Mouse (Mus musculus) myocyte (in vitro differentiated cells): ENCODE measurements around the gene Heatr4. TPM values are rescaled to one million over a fixed set of nuclear protein-coding genes. Genes with fewer than 3 reads are reported as not detected.

Source experiments
- H3K27me3 ChIP-seq: one replicate; pipeline ENCODE4 v1.6.1; 2011; ENCODE audit not compliant: control insufficient read depth, insufficient read depth, insufficient read length
- H3K36me3 ChIP-seq: one replicate; pipeline ENCODE4 v1.6.1; 2011; ENCODE audit not compliant: control insufficient read depth, insufficient read depth
- H3K4me2 ChIP-seq: one replicate; pipeline ENCODE4 v1.6.1; 2011; ENCODE audit warnings: low read depth, control low read depth
- H3K4me3 ChIP-seq: one replicate; pipeline ENCODE4 v1.5.1; 2011; ENCODE audit warnings: mild to moderate bottlenecking, control low read depth, moderate library complexity
- H3K79me2 ChIP-seq: one replicate; pipeline ENCODE4 v1.6.1; 2011; ENCODE audit not compliant: control insufficient read depth, insufficient read depth
- H3ac ChIP-seq: one replicate; pipeline ENCODE4 v1.6.1; 2011; ENCODE audit not compliant: control insufficient read depth, insufficient read length
- CEBPB ChIP-seq: IDR thresholded peaks from 2 replicates; pipeline ENCODE4 v1.6.1; 2011; ENCODE audit warnings: mild to moderate bottlenecking, moderate library complexity; ENCODE audit not compliant: poor library complexity, insufficient read depth, severe bottlenecking
- E2F4 ChIP-seq: IDR thresholded peaks from one replicate; pipeline ENCODE4 v1.6.1; 2011; ENCODE audit warnings: mild to moderate bottlenecking, control low read depth, moderate library complexity; ENCODE audit not compliant: insufficient read depth
- MAX ChIP-seq: IDR thresholded peaks from one replicate; pipeline ENCODE4 v1.6.1; 2011; ENCODE audit warnings: low read depth, mild to moderate bottlenecking, control low read depth
- MYOD1 ChIP-seq, 3 experiments: IDR thresholded peaks; one replicate each; pipeline ENCODE4 v1.6.1; 2011; ENCODE audit warnings: control low read depth in 2 of 3, low read depth in 2 of 3, mild to moderate bottlenecking in 2 of 3, moderate library complexity in 1 of 3; ENCODE audit not compliant: insufficient read length in 2 of 3, control insufficient read depth in 1 of 3
- MYOG ChIP-seq, 3 experiments: IDR thresholded peaks; one replicate each; pipeline ENCODE4 v1.6.1; 2011; ENCODE audit warnings: control low read depth in 2 of 3, low read depth in 2 of 3, mild to moderate bottlenecking in 2 of 3; ENCODE audit not compliant: insufficient read length in 2 of 3, control insufficient read depth in 1 of 3, insufficient read depth in 1 of 3
- POLR2A ChIP-seq: IDR thresholded peaks from one replicate; pipeline ENCODE4 v1.6.1; 2011; ENCODE audit warnings: low read depth, mild to moderate bottlenecking, control low read depth, moderate library complexity; ENCODE audit not compliant: insufficient read length
- POLR2AphosphoS2 ChIP-seq: IDR thresholded peaks from one replicate; pipeline ENCODE4 v1.6.1; 2011; ENCODE audit warnings: low read depth, control low read depth; ENCODE audit not compliant: insufficient read length
- REST ChIP-seq: IDR thresholded peaks from one replicate; pipeline ENCODE4 v1.6.1; 2011; ENCODE audit warnings: mild to moderate bottlenecking, control low read depth, moderate library complexity; ENCODE audit not compliant: insufficient read depth, insufficient read length
- SRF ChIP-seq: IDR thresholded peaks from one replicate; pipeline ENCODE4 v1.6.1; 2011; ENCODE audit warnings: low read depth; ENCODE audit not compliant: control insufficient read depth, insufficient read length
- TCF12 ChIP-seq: IDR thresholded peaks from one replicate; pipeline ENCODE4 v1.6.1; 2011; ENCODE audit warnings: mild to moderate bottlenecking, control low read depth; ENCODE audit not compliant: poor library complexity, insufficient read depth, severe bottlenecking
- TCF3 ChIP-seq: IDR thresholded peaks from one replicate; pipeline ENCODE4 v1.6.1; 2011; ENCODE audit warnings: low read depth, control low read depth; ENCODE audit not compliant: insufficient read length
- USF1 ChIP-seq: IDR thresholded peaks from one replicate; pipeline ENCODE4 v1.6.1; 2011; ENCODE audit warnings: low read depth, mild to moderate bottlenecking, control low read depth, moderate library complexity
- polyA plus RNA-seq: library from polyadenylated mRNA; unstranded; fragments of >200 nt; fragmentation: generic; extraction: Trizol; gene quantifications from one replicate; pipeline ENCODE4 v1.2.1, GENCODE M21; 2012; ENCODE audit warnings: missing spikeins

Heatr4 gene
- polyA plus RNA-seq, 1 experiment: not detected

DNA sequence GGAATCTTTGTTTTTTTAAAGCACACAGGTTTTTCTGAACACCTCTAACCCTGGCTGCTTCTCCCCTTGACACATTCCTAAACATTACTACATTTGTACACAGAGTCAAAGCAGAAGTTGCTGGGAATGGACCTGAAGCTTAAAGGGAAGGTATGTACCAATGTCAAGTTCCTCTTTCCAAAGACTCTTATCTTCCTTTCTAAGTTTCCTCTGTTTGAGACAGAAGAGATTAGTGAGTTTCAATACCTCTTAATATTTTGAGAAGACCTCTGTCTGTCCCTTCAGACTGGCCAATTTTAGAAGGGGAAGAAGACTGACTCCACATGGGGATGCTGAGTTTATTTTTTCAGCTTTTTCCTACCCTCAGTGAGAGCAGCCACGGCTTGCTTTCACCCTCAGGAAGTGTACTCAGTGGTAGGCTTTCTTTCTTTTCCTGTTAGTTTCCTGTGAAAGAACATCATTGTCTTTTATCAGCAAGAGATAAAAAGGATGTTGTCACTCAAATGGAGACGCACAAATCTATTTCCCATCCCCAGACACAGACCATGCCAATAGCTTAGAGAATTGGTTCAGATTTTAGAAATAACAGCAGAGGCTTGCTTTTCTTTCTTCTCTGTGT is 55.4 kb downstream of the Heatr4 start:
- H3K4me3 ChIP-seq: no peak overlapping the region
- H3ac ChIP-seq: no peak overlapping the region
- no peaks in the 10 kb centered on the region for H3K27me3 ChIP-seq
- no peaks in the 10 kb centered on the region for H3K79me2 ChIP-seq
- TF ChIP-seq MYOD1 (IDR thresholded peaks at IDR 0.05; ENCODE audit: control insufficient read depth in 1 of 3, insufficient read length in 2 of 3, low read depth in 2 of 3) (no peak), USF1 (no peak), SRF (no peak), MYOG (IDR thresholded peaks at IDR 0.05; ENCODE audit: control insufficient read depth in 1 of 3, insufficient read depth in 1 of 3, insufficient read length in 2 of 3, low read depth in 2 of 3) (no peak), REST (no peak), POLR2AphosphoS2 (no peak), CEBPB (no peak), TCF3 (no peak), E2F4 (no peak), POLR2A (no peak), MAX (no peak), TCF12 (no peak)
- no peak overlapping the region for H3K4me2 ChIP-seq
- H3K36me3 ChIP-seq: no peaks in the 10 kb centered on the region

DNA sequence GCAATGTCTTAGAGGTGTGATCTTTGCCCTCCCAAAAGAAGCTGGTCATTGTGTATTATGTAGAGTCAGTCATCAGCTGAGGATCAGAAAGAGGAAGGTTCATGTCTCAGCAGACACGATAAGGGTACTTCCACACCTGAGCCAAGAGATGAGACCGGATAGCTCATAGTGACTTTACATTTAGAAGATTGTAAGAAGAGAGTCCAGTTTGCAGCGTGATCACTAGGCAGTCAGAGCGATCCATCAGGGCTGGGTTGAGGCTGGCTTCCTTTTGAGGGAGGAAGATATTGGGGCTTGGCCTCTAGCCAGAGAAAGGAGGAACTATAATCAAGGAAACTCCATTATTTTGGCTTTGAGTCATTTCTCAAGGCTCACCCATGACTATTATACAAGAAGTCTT is 56.9 kb downstream of the Heatr4 start:
- TF ChIP-seq TCF12: no peak
- no peak for TF ChIP-seq POLR2A
- TF ChIP-seq MYOD1 (IDR thresholded peaks at IDR 0.05; ENCODE audit: control insufficient read depth in 1 of 3, insufficient read length in 2 of 3, low read depth in 2 of 3): no peak
- no peak for TF ChIP-seq MAX
- no peak for TF ChIP-seq E2F4
- H3K4me3 ChIP-seq: no peak overlapping the region
- H3ac ChIP-seq: no peak overlapping the region
- H3K79me2 ChIP-seq: no peaks in the 10 kb centered on the region
- no peak overlapping the region for H3K4me2 ChIP-seq
- no peaks in the 10 kb centered on the region for H3K27me3 ChIP-seq
- no peaks in the 10 kb centered on the region for H3K36me3 ChIP-seq

DNA sequence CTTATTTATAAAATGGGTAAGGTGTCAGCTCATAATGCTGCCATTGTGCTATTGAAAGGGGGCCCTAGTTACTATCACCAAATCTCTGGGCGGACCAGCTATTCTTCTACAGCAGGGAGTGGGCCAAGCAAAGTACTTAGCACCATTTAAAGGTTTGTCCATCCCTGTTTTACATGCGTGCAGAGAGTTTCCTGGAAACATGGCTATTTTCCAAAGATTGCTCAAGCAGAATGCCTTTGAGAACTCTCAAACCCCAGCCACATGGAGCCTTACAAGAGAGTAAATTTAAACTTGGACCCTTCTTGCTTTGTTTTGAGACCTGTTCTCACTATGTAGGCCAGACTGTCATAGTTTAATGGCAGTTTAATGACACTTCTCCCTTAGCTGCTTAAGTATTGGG is 58.6 kb downstream of the Heatr4 start:
- Histone ChIP-seq H3K4me3 (no peak overlapping the region), H3K36me3 (no peaks in the 10 kb centered on the region), H3K79me2 (no peaks in the 10 kb centered on the region), H3ac (no peak overlapping the region), H3K27me3 (no peaks in the 10 kb centered on the region), H3K4me2 (no peak overlapping the region)
- TF ChIP-seq MAX (no peak), POLR2AphosphoS2 (no peak), CEBPB (no peak), SRF (no peak), TCF3 (no peak), REST (no peak), TCF12 (no peak), MYOD1 (IDR thresholded peaks at IDR 0.05; ENCODE audit: control insufficient read depth in 1 of 3, insufficient read length in 2 of 3, low read depth in 2 of 3) (no peak), E2F4 (no peak), POLR2A (no peak), USF1 (no peak)

DNA sequence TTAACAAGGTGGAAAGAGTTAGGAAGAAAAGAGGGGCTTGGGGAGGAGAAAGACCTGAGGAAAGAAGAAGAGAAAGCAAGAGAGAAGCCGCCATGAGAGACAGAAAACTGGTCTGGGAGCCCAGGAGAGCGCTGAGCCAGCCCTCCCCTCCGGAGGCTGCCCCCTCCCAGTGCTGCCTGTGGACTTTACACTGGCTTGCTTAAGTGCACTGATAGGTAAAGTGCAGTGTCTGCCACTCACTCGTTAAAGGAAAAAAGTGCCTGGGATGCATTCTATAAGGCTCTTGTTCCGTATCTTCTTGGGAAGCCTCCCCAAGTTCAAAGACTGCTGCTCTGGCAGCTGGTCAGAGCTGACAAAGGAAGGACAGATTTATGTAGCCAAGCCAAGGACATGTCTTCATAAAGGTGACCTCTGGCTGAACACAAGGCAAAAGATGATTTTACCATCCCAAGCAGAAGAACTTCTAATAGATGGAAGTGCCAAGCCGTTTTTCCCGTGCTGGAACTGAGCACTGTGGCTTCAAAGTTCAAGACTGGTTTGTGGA is 59.4 kb downstream of the Heatr4 start:
- no peak overlapping the region for H3ac ChIP-seq
- TF ChIP-seq REST (no peak), TCF3 (no peak), CEBPB (no peak), MYOD1 (IDR thresholded peaks at IDR 0.05; ENCODE audit: control insufficient read depth in 1 of 3, insufficient read length in 2 of 3, low read depth in 2 of 3) (no peak)
- no peak overlapping the region for H3K4me3 ChIP-seq
- no peak overlapping the region for H3K4me2 ChIP-seq
- no peaks in the 10 kb centered on the region for H3K36me3 ChIP-seq
- H3K27me3 ChIP-seq: no peaks in the 10 kb centered on the region
- no peaks in the 10 kb centered on the region for H3K79me2 ChIP-seq

DNA sequence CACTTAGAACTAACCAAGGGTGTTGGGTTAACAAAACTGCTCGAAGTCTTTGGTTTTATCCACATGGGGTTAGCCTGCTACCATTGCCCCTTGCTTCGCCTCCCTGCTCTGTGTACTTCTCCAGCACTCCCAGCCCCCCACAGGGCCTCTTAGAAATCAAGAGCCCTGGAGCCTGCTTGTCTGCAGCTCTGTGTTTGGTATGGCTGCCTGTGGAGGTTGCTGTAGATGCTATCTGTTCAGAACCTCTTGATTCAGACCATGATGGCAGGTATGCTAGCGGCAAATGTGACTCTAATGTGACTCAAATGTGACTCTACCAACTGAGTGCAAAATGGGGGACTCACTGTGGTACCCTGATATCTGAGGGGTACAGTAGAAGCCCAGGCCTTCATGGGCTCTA is 60.3 kb downstream of the Heatr4 start:
- Histone ChIP-seq H3K27me3 (no peaks in the 10 kb centered on the region), H3ac (no peak overlapping the region), H3K36me3 (no peaks in the 10 kb centered on the region), H3K79me2 (peaks cover 3% of the 10 kb centered on the region), H3K4me2 (no peak overlapping the region), H3K4me3 (no peak overlapping the region)
- TF ChIP-seq CEBPB: no peak
- no peak for TF ChIP-seq MYOD1 (IDR thresholded peaks at IDR 0.05; ENCODE audit: control insufficient read depth in 1 of 3, insufficient read length in 2 of 3, low read depth in 2 of 3)
- TF ChIP-seq TCF3: no peak
- TF ChIP-seq SRF: no peak
- TF ChIP-seq POLR2AphosphoS2: no peak
- no peak for TF ChIP-seq MYOG (IDR thresholded peaks at IDR 0.05; ENCODE audit: control insufficient read depth in 1 of 3, insufficient read depth in 1 of 3, insufficient read length in 2 of 3, low read depth in 2 of 3)
- TF ChIP-seq REST: no peak
- no peak for TF ChIP-seq POLR2A
